Mouse (Mus musculus): Measurements from ENCODE around the gene Fam131b. TPM values are rescaled to one million over a fixed set of nuclear protein-coding genes. Genes with fewer than 3 reads are reported as not detected.

Gene Fam131b
- total and polyA plus RNA-seq, 3 experiments, result 0.04 to 0.09 (median 0.05) TPM

GRCm38 (mm10) chr6:42328757-42329156 is 4.3 kb upstream of the Fam131b start:
- dilution Hi-C loops (cut with MboI; ENCODE audit: extremely low pct_ligation_motif_present, extremely low pct_unique_long_range_greater_than_20kb, low sequenced_read_pairs), result no loop called here
- H3K36me3 ChIP-seq (replicated peaks in 1 of 2; ENCODE audit: control insufficient read depth in 1 of 2, insufficient read depth in 1 of 2, low read length in 1 of 2), result no peaks in the 10 kb centered on the region
- DNase-seq (ENCODE audit: extremely low read depth), result no peak
- H3K27me3 ChIP-seq (replicated peaks), result peaks cover 5% of the 10 kb centered on the region
- TF ChIP-seq USF2 (conservative IDR thresholded peaks at IDR 0.05; ENCODE audit: low read depth, low read length) (no peak), JUN (IDR thresholded peaks at IDR 0.05; ENCODE audit: insufficient read depth, low read depth, low read length) (no peak)
- in situ Hi-C loops (cut with MboI; ENCODE audit: low pct_ligation_motif_present, low pct_unique_long_range_greater_than_20kb, low sequenced_read_pairs), result loop anchor here (10.0 to 25.0 kb wide), 2 partner anchors 94 to 259 kb away; partner anchors contain the start of gene Tcaf3
- H3K4me3 ChIP-seq (replicated peaks in 1 of 3; ENCODE audit: low read depth in 2 of 3, low read length in 2 of 3, poor library complexity in 1 of 3), result no peak overlapping the region
- H3K4me2 ChIP-seq (ENCODE audit: insufficient read depth, low read depth, poor library complexity, severe bottlenecking), result no peak overlapping the region
- H3K27ac ChIP-seq (ENCODE audit: insufficient read depth, low read depth), result no peak overlapping the region
- H3K9ac ChIP-seq (ENCODE audit: insufficient read depth, low read depth), result no peak overlapping the region
- no peaks in the 10 kb centered on the region for H3K79me2 ChIP-seq (replicated peaks; ENCODE audit: control insufficient read depth, extremely low read depth, insufficient read depth, poor library complexity, severe bottlenecking)
- no peaks in the 10 kb centered on the region; a peak in 1 of 4 replicates for H3K4me1 ChIP-seq (ENCODE audit: control insufficient read depth in 1 of 2, insufficient read depth in 2 of 2)
- peaks cover 3% of the 10 kb centered on the region for H3K9me3 ChIP-seq (replicated peaks; ENCODE audit: low read length)

DNA sequence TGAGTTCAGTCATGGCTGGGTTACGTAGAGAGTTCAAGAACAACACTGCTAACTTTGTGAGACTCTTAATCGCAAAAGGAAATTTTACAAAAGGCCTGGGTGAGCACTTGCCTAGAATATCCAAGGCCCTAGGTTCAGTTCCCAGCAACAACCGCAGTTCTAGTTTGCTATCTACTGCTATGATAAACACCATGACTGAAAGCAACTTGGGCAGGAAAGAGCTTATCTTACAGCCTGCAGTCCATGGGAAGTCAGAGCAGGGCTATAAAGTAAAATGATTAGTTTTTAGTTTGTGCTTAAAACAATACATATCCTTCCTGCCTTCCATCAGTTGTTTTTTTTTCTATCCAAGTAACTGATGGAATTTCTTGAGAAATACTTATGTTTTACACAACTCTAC is 2.1 kb upstream of the Fam131b start:
- TF ChIP-seq PAX5 (IDR thresholded peaks at IDR 0.05; ENCODE audit: low read length) (no peak), MXI1 (IDR thresholded peaks at IDR 0.05; ENCODE audit: low read depth, low read length) (no peak), SMC3 (IDR thresholded peaks at IDR 0.05; ENCODE audit: low read depth, low read length) (no peak), ZMIZ1 (IDR thresholded peaks at IDR 0.05; ENCODE audit: low read depth, low read length) (no peak), JUN (IDR thresholded peaks at IDR 0.05; ENCODE audit: insufficient read depth, low read depth, low read length) (no peak), JUND (conservative IDR thresholded peaks at IDR 0.05; ENCODE audit: low read depth, low read length) (no peak), CHD2 (IDR thresholded peaks at IDR 0.05; ENCODE audit: low read length) (no peak), SIN3A (IDR thresholded peaks at IDR 0.05; ENCODE audit: low read length) (no peak), CHD1 (IDR thresholded peaks at IDR 0.05; ENCODE audit: low read depth, low read length) (no peak), MAFK (IDR thresholded peaks at IDR 0.05; ENCODE audit: insufficient replicate concordance, low read length) (no peak), RAD21 (IDR thresholded peaks at IDR 0.05; ENCODE audit: low read depth, low read length) (no peak), USF2 (conservative IDR thresholded peaks at IDR 0.05; ENCODE audit: low read depth, low read length) (no peak), ELF1 (IDR thresholded peaks at IDR 0.05; ENCODE audit: low read depth, low read length) (no peak), ZNF384 (IDR thresholded peaks at IDR 0.05; ENCODE audit: low read depth, low read length) (no peak), POLR2AphosphoS2 (IDR thresholded peaks at IDR 0.05; ENCODE audit: low read depth, low read length) (no peak), BHLHE40 (IDR thresholded peaks at IDR 0.05; ENCODE audit: low read depth, low read length) (no peak)
- peaks cover 3% of the 10 kb centered on the region for H3K9me3 ChIP-seq (replicated peaks; ENCODE audit: low read length)
- H3K27me3 ChIP-seq (replicated peaks), result peaks cover 25% of the 10 kb centered on the region
- no peak for DNase-seq (ENCODE audit: extremely low read depth)
- dilution Hi-C loops (cut with MboI; ENCODE audit: extremely low pct_ligation_motif_present, extremely low pct_unique_long_range_greater_than_20kb, low sequenced_read_pairs) (no loop called here), in situ Hi-C loops (cut with MboI; ENCODE audit: low pct_ligation_motif_present, low pct_unique_long_range_greater_than_20kb, low sequenced_read_pairs) (loop anchor here (10.0 to 25.0 kb wide), 2 partner anchors 92 to 261 kb away; partner anchors contain the start of gene Tcaf3)
- H3K9ac ChIP-seq (ENCODE audit: insufficient read depth, low read depth), result no peak overlapping the region
- no peak overlapping the region for H3K27ac ChIP-seq (ENCODE audit: insufficient read depth, low read depth)
- H3K36me3 ChIP-seq (replicated peaks in 1 of 2; ENCODE audit: control insufficient read depth in 1 of 2, insufficient read depth in 1 of 2, low read length in 1 of 2), result no peaks in the 10 kb centered on the region
- no peak overlapping the region for H3K4me2 ChIP-seq (ENCODE audit: insufficient read depth, low read depth, poor library complexity, severe bottlenecking)
- H3K4me1 ChIP-seq (ENCODE audit: control insufficient read depth in 1 of 2, insufficient read depth in 2 of 2), result no peaks in the 10 kb centered on the region; a peak in 1 of 4 replicates
- H3K4me3 ChIP-seq (replicated peaks in 1 of 3; ENCODE audit: low read depth in 2 of 3, low read length in 2 of 3, poor library complexity in 1 of 3), result no peak overlapping the region
- H3K79me2 ChIP-seq (replicated peaks; ENCODE audit: control insufficient read depth, extremely low read depth, insufficient read depth, poor library complexity, severe bottlenecking), result no peaks in the 10 kb centered on the region
